Mouse (Mus musculus) layer of hippocampus, adult 2 months (tissue): Measurements from ENCODE around the gene Lcp2. TPM values are rescaled to one million over a fixed set of nuclear protein-coding genes. Genes with fewer than 3 reads are reported as not detected.
A peak's percentile ranks its signal among the peaks of the same experiment; 100 is the strongest.

ENCODE experiments used
- DNase-seq, 2 experiments: peaks; one replicate each; pipeline ENCODE4 v3.0.0; 2022; ENCODE audit warnings: low spot score in 2 of 2
- H3K27ac ChIP-seq: fragments of 200-600 bp; 2 replicates; pipeline ENCODE4 v1.8.1; 2022
- H3K4me3 ChIP-seq: fragments of 200-600 bp; 2 replicates; pipeline ENCODE4 v1.8.1; 2022; ENCODE audit warnings: mild to moderate bottlenecking
- CTCF ChIP-seq: fragments of 200-600 bp; conservative IDR thresholded peaks from 2 replicates; pipeline ENCODE4 v1.8.1; 2022; ENCODE audit warnings: antibody characterized with exemption, mild to moderate bottlenecking, moderate library complexity
- total RNA-seq, 2 experiments: library from RNA; stranded (reverse); gene quantifications; 2 replicates each; pipeline ENCODE4 v1.2.3; 2021

The Lcp2 gene
- total RNA-seq, 2 experiments from 2014 or later, result 3.5 TPM

GRCm38 (mm10) chr11:34053031-34053818, 6.5 kb downstream of the Lcp2 start:
- Histone ChIP-seq H3K4me3 (no peak overlapping the region), H3K27ac (no peak overlapping the region)
- DNase-seq, result no peak
- no peak for TF ChIP-seq CTCF

DNA sequence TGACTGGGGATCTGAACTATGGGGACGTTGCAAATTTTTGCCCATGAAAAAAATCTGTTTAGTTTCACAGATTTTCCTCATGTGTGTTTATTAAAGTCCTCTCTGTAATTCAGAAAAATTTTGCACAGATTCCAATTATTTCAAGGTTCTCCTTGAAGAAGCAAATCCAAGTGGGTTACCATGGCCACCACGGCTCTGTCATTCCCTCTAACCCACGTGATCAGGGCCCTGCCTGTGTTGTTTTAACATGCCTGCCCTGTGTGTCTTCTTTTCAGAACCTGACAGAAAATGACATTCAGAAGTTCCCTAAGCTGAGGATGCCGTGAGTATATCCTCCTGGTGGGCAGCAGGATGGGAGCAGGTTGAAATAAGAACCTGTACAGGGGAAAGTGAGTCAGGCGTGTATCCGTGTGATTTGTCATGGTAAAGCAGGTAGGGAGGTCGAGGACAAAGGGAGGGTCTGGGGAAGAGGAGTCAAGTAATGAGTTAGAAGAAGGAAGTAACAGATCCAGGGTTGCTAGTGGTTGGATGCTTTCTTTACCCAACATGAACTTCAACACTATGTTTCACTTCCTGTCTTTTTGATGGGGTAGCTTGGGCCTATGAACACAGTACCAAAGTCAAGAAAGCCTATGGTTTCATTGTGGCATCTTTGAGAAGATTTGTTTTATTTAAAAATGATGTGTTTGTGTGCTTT, 7.5 kb downstream of the Lcp2 start:
- Histone ChIP-seq H3K27ac (no peak overlapping the region), H3K4me3 (no peak overlapping the region)
- no peak for TF ChIP-seq CTCF
- DNase-seq, result peak; percentile 15 to 16

DNA sequence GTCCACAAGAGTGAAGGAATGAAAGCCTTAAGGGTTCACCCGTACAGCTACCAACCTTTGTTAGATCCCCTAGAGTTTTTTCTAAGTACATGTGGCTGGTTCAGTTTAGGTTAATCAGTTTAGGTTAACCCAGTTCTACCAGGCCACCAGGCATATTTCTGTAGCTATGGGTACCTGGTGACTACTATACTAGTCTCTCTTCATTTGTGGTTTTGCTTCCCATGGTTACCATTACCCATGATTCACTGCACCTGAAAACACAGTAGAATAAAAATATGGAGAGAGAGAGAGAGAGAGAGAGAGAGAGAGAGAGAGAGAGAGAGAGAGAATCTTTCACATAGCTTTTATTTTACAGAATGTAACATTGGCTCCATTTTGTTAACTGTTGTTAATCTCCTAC, 10.0 kb downstream of the Lcp2 start:
- no peak for TF ChIP-seq CTCF

DNA sequence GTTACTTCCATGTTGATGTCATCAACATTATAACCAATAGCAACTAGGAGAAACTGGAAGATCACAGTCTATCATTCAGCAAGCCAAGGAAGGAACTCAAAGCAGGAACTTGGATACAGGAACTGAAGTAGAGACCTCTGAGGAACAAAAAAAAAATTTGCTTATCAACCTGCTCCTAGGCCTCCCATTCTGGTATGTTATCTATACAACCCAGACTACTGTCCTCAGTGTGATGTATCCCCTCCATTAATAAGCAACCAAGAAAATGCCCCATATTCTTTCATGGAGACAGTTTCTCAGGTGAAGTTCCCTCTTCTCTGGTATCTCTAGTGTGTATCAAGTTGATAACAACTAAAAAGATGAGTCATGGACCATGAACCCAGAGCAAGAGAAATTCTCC, 11.6 kb downstream of the Lcp2 start:
- H3K4me3 ChIP-seq, result no peak overlapping the region
- no peak for DNase-seq
- H3K27ac ChIP-seq, result no peak overlapping the region
- no peak for TF ChIP-seq CTCF

More for the DNA sequence above, 10.0 kb downstream of the Lcp2 start:
- no peak overlapping the region for H3K4me3 ChIP-seq
- DNase-seq, result no peak
- H3K27ac ChIP-seq, result no peak overlapping the region

DNA sequence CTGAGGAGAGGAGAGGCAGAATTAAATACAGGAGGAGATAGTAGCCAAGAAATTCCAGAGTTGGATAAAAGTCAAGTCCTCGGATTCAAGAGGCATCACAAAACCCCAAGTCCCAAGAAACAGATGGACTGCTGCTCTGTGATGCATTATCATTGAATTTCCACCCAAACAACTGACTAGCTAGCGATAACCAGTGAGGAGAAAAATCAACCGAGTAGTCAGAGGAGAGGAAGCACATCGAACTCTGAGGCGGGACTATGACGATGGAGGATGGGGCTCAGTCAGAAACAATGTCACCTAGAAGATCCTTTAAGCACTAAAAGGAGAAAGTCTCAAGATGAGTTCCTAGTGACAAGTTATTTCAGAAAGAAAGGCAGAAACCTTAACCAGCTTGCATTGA, 12.2 kb downstream of the Lcp2 start:
- TF ChIP-seq CTCF, result no peak
- DNase-seq, result no peak
- Histone ChIP-seq H3K27ac (no peak overlapping the region), H3K4me3 (no peak overlapping the region)

GRCm38 (mm10) chr11:34061740-34062139, 15.0 kb downstream of the Lcp2 start:
- Histone ChIP-seq H3K27ac (no peak overlapping the region), H3K4me3 (no peak overlapping the region)
- TF ChIP-seq CTCF, result no peak
- DNase-seq, result no peak

DNA sequence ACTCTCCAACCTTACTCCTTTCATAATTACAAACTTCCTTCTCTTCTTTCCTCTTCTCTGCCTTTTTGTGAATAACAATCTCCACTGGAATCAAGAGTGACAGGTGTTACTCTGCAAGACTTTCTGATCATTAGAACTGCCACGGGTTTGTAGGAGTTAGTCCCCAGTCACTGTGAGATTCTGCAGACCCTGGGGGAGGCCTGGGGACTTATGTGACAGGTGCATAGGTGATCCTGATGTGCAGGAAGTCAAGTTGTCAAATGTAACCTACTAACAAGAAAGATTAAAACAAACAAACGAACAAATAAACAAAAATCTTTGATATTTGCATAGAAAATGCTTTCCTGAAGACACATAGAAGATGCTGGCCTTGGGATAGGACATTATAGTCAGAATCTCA, 16.5 kb downstream of the Lcp2 start:
- no peak for DNase-seq
- no peak for TF ChIP-seq CTCF
- H3K4me3 ChIP-seq, result no peak overlapping the region
- no peak overlapping the region for H3K27ac ChIP-seq

DNA sequence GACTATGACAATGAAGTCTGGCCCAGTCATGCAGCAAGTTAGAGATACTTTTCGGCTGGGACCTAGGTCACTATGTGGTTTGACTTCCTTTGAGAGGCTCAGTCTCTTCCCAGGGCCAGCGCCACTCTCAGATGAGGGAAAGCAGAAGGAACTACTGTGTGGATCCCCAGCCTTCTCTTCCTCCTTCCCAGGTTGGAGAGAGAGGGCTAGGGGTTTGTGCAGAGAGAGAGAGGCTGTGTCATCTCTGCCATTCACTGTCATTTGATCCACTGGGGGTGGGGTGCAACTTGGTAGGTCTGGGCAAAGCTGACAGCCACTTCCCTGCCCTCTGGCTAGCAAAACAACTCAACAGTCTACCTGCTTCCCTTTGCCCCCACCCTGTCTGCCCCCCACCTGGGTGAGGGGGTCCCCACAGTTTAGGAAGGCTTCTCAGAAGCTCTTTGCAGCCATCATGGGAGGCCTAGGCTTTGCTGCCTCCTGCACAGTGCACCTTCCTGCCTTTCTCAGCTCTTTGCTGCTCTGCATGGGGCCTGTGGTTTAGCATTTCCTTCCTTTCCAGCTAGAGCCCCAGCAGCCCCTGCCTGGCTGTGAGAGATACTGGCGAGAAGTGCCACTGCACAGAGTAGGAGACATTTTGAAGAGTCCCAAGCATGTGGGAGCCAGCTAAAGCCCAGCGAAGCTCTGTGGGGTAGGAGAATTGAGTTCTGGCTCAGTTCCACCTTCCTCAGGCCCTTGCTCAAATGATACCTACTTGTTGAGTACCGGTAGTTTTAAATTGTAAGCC, 17.2 kb downstream of the Lcp2 start:
- H3K4me3 ChIP-seq, result no peak overlapping the region
- no peak for DNase-seq
- H3K27ac ChIP-seq, result no peak overlapping the region
- no peak for TF ChIP-seq CTCF

DNA sequence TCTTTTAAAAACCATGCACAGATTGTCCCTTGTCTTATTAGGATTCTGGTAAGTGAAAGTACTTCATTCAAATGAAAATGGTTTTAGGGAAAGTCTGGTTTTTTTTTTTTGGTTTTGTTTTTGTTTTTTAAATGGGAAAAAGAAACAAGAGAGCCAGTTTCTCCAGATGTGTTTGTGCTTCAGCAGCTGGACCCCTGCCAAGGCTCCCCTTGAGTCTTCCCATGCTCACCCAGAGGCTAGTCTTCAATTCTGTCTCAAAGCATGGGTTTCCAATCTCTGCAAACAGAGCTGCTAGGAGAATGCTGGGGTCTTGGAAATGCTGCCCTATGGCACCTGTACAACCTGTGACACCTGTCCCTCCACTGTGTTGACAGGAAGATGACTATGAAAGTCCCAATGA, 23.9 kb downstream of the Lcp2 start:
- TF ChIP-seq CTCF, result no peak
- no peak for DNase-seq
- Histone ChIP-seq H3K4me3 (no peak overlapping the region), H3K27ac (no peak overlapping the region)

DNA sequence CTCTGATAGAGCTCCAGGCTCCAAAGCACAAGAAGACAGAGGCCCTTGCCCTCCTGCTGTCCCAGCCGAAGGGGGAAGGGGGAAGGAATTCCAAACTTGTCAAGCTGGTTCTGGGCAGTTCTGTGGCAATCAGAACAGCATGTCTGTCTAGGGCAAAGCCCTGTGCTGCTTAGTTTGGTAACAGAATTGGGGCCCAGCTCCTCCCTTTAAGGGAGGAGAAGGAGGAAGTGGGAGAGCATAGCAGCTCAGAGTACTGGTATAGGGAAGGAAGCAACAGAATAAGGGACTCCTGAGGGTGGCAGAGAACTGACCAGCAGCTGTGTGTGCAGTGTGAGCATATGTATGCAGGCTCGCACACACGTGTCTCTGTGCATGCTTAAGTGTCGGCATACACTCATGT, 25.6 kb downstream of the Lcp2 start:
- DNase-seq, result peak in 1 of 2 experiments; percentile 8
- Histone ChIP-seq H3K4me3 (no peak overlapping the region), H3K27ac (no peak overlapping the region)
- TF ChIP-seq CTCF, result no peak

DNA sequence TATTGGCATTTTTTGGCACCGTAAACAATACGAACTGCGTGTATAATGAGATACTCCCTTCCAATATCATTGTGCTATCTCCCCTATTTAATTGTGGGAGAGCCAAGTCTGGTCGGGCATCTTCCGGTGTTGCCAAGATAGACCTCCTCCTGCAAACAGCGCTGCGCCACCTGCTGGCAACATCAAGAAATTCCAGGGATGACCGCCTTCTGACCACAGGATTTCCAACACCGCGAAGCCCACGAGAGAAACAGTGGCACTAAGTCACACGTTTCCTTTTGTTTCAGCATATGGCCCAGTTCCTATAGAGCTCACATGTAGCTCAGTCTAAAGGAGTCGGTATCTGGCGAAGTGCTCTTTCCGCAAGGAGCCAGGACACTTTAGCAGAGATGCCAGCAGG, 27.1 kb downstream of the Lcp2 start:
- peak; percentile 13 to 60 for DNase-seq
- TF ChIP-seq CTCF, result peak; percentile 92
- Histone ChIP-seq H3K4me3 (no peak overlapping the region), H3K27ac (no peak overlapping the region)

DNA sequence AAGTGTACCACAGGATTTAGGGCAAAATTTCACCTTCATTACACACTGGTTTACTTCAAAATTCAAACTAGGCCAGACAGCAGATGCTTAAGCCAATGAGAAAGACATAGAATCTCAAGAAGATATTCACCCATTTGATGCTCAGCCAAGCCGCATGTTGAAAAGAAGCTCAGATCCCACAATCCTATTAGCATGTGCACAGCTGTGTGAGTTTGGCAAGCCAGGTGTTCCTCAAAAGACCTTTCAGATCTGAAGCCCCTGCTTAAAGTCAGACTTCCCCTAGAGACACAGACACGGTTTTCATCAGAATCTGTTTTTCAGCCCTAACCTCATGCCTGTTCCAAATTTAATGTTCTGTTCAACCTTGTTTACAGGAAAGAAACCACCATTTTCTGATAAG, 31.1 kb downstream of the Lcp2 start:
- TF ChIP-seq CTCF, result no peak
- Histone ChIP-seq H3K4me3 (no peak overlapping the region), H3K27ac (no peak overlapping the region)
- no peak for DNase-seq

DNA sequence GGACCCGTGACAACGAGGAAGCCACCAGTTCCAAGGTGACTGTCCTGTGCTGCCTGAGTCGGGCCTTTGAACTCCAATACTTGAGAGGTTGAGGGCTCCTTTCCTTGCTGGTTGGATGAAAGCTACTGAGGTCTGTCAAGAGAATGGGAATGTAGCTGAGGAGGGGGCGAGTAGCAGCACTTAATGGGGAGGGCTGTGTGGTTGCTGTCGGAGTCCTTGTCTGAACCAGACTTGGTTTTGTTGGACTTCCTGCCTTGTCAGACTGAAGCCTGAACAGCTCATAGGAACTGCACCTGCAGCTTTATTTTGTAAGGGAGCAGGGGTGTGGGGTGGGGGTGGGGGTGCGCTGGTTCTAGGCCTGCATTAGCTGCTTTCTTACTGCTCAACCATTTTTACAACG, 31.9 kb downstream of the Lcp2 start:
- Histone ChIP-seq H3K27ac (no peak overlapping the region), H3K4me3 (no peak overlapping the region)
- no peak for TF ChIP-seq CTCF
- no peak for DNase-seq
